Mouse (Mus musculus): ENCODE data around the gene Vat1. TPM values are rescaled to one million over a fixed set of nuclear protein-coding genes. Genes with fewer than 3 reads are reported as not detected.
"Not testable (repeated sequence)": the region's sequence is repeated elsewhere in the genome, so short reads cannot be mapped to it uniquely, and the experiment has no call there.

The Vat1 gene
- 10 to 100 TPM; 53.0 to 64.9 TPM for total RNA-seq (2021)
- long read RNA-seq, experiment 1, partial matches to known transcripts: 0 of 1 reads
- long read RNA-seq, experiment 1, other reads (novel, unspliced or antisense): 0 of 1 reads
- long read RNA-seq, experiment 2, partial matches to known transcripts: 1 of 8 reads
- long read RNA-seq, experiment 2, other reads (novel, unspliced or antisense): 5 of 8 reads

DNA sequence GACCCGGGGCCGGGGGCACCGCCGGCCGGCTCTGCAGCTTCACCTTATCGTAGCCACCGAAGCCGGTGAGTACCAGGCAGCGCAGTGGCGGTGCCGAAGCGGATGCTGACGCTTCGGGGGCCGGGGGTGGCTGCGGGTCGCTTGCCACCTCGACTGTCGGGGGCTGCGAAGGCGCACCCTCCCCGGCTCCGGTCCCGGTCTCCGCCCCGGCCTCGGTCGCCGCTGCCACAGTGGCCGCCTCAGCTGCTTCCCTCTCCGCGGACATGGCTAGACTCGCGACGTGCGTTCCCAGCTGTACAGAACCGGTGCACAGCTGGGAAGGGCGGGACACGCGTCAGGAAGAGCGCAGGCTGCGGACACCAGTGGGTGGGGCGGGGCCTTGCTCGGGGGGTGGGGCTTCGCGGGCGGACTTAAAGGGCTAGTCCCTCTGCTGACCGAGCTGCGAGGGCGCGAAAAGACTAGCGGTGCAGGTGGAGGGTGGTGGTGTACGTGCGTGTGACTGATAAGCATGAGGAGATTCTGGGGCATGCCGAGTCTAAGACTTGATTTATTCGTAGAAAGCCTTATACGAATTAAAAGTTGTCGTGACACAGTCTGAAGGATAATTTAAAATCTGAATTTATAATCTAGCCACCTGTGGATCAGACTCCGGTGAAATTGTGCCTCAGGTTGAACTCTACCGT, at the start of gene Vat1:
TSS of gene Vat1 (minus strand) at position 362 of the 683 bp plus-strand sequence.
- DNase-seq (ENCODE audit: low spot score in 2 of 2): peak; percentile 34 to 57

DNA sequence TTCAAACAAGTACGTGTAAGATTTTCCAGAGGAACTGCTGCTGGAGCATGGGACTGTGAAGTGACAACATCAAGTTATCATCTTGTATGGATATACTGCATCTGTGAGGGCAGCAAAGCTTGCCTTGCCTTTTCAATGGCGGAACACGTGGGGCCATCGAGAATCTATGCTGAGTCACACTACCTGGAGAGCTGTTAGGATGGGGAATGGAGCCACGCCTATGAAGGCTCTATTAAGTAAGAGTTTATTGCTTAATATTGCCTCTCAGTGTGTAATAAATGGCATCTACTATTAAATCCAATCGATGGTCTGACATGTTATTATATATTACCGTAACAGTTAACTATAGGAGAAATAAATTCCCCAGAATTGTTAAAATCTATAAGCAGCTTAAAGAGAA, 41.1 kb upstream of the Vat1 start:
- DNase-seq (ENCODE audit: low spot score in 2 of 2): no peak

DNA sequence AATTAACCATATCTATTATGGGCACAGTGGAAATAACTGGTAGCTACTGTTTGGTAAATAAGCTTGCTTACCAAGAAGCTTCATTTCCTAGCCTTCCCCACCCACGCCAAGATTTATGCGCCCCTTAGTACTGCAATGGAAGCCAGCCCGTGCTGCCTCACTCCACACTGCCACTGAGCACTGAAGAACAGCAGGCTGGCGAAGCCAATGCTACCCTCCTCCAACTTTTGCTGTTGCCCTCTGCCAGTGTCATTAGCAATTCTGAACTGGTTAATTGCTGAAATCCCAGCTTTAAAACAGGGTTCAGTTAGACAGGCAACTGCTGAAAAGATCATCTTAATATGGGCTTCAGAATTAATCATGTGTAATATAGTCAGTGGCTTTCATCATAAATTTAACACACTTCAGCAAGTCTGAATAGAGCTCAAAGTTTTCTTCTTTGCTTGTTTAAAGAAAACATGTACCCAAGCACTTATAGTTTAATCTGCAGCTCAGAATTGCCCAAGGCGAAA, 40.3 kb upstream of the Vat1 start:
- DNase-seq (ENCODE audit: low spot score in 2 of 2): peak in 1 of 2 experiments; percentile 71

DNA sequence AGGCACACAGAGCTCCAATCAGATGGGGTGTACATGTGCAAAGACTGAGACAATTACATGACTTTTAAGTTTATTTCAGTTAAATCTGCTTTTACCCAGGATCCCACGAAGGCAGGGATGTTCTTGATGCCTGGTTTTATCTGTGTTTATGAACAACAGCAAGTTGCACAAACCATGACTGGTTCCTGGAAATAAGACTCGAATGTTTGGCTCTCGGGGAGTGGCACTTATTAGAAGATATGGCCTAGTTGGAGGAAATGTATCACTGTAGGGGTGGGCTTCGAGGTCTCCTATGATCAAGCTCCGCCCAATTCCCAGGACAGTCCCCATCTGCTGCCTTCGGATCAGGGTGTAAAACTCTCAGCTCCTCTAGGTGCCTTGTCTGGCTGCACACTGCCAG, 20.1 kb upstream of the Vat1 start:
- no peak for DNase-seq (ENCODE audit: low spot score in 2 of 2)

DNA sequence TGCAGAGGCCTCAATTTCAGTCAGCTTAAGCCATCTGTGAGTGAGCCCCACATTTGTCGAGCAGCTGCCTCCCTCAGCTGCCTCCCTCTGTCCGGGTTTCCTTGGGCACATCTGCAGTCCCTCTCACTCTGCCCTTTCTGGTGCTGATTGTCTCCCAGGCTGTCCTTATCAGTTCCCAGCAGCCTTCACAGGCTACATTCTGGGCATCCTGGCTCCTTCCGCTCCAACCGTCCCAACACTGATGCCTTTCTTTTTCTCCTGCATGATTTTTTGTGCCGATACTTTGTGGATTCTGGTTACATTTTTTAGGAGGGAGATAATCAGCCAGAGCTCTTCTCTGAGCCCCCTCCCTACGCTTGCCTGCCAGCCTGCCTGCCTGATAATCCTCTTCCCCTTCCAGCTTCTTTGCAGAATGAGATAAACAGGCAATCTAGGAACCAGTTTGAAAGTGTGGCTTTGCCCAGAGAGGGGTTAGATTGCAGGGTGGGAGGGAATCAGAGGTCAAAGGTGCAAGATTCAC, 19.5 kb upstream of the Vat1 start:
- no peak for DNase-seq (ENCODE audit: low spot score in 2 of 2)

DNA sequence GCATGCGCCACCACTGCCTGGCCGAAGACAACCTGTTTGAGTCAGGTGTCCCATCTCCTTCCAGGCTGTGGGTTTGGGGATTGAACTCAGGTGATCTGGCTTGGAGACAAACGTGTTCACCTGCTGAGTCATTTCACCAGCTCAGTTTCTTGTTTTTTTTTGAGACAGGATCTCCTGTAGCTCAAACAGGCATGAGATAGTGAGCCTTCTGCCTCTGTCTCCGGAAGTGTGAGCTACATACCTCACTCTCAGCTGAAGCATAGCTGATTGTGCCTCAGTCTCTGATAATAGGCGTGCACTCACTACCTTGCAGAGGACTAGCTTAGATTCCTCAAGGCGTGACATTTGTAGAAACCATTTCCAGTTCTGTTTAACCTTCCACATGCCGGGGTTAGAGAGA, 18.8 kb upstream of the Vat1 start:
- no peak for DNase-seq (ENCODE audit: low spot score in 2 of 2)

DNA sequence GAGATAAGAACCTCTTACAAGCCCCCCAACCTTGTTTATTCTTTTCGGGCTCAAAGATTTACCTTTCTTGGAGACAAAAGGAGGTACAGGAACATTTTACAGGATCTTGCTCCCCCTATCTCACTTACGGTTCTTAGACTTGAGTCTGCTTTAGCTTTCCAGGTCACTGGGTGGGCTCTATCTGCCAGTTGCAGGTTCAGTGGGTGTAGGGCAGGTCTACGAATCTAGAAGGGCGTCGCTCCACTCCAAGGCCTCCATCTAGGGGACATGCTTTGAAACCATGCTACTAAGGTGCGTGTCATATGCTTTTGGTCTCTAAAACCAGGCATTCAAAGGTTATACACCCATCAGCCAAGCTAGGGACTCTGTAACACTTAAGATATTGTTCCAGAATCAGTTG, 18.2 kb upstream of the Vat1 start:
- DNase-seq (ENCODE audit: low spot score in 2 of 2): no peak

DNA sequence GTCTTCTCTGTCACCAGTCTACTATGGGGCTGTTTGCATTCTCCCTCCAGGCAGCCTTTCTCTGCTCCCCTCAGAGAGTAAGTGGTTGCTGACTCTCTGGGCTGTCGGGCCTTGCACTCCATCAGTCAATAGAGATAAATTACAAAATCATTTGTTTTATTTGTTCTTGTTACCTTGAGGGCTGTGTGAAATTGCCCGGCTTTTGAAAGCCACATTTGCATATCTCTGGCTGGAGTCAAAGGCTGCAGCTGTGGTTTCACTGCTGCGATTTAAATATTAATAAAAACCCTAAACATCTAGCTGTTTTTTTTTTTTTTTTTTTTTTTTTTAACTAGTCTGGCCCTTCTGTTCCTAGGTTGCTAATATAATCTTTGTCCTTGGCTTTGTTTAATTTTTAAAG, 17.8 kb upstream of the Vat1 start:
- DNase-seq (ENCODE audit: low spot score in 2 of 2): no peak

DNA sequence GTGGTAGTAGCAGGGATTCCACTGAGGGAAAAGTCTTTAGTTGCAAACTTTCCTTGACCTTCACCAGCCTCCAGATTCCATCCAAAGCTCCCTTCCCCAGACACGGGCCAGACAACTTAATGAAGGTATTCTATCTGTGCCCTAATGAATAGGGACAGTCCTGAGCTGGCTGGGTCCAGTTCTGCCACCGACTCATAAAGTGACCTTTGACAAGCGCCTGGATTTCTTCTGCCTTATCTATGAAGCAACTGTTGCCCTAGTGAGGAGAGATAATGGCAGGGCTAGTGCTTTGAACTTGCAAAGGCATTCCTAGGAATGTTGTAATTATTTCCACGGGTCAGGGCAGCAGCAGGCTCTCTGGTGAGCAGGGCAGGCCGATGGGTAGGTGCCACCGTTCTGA, 14.9 kb upstream of the Vat1 start:
- DNase-seq (ENCODE audit: low spot score in 2 of 2): no peak

DNA sequence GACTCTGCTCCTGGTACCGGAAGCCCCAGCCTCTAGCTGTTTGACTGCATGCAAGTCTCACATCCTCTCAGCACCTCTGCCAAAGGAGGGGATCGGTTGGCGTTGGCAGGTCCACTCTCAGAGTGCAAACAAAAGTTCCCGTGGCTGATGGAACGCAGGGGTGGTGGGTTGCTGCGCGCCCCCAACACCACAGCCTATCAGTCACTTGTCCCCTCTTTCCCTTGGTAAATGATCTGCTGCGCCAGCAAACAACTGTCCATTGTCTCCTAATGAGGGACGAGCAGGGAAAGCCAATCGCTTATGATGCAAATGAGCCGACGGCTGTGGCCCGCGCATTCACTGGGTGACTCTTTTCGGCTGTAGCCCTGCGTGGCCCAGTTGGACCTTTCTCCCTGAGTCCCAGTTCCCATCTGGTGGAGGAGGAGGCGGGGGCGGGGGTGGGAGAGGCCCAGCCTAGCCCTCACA, 13.2 kb upstream of the Vat1 start:
- DNase-seq (ENCODE audit: low spot score in 2 of 2): peak in 1 of 2 experiments; percentile 60

DNA sequence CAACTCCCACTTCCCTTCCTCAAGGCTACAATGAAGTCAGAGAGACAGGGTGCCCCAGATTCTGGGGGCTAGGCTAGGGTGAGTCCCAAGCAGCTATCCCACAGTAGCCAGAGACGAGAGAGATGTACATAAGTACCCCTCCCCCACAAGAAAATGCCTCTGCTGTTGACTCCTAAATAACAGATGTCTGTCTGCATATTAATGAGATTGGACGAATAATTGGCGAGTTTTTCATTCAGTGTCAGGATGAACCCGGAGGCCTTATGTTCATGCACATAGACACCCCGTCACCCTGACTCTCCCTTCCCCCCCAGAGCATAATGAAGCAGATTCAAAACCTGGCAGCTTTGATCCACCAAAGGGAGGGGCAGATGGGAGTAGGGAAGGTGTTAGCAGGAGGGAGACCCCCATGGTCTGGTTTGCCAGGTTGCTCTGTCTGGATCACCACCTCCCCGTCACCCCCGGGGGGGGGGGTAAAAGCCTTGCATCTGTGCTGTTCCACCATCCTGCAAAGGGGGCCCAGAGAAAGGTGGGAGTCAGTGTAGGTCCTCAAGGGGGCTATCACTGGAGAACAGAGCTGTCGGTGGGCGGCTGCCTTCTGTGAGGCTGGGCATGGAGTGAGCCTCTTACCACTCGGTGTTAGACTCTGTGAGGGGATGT, 11.7 kb upstream of the Vat1 start:
- DNase-seq (ENCODE audit: low spot score in 2 of 2): peak; percentile 37 to 86

DNA sequence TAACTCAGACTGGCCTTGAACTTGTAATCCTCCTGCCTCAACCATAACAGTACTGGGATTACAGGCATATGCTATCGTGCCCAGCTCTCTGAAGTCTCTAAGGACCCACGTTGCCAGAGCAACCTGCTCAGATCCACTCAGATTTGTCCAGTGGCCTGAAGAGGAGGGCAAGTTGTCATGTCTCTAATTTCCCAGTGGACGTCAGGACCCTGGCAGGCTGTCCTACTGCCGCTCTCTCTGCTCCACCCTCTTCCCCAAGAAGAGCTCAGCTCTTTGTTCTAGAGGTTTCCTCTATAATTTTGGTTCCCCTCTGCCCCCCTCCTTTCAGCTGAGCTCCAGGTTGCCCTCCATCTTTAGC, 11.1 kb upstream of the Vat1 start:
- DNase-seq (ENCODE audit: low spot score in 2 of 2): no peak

DNA sequence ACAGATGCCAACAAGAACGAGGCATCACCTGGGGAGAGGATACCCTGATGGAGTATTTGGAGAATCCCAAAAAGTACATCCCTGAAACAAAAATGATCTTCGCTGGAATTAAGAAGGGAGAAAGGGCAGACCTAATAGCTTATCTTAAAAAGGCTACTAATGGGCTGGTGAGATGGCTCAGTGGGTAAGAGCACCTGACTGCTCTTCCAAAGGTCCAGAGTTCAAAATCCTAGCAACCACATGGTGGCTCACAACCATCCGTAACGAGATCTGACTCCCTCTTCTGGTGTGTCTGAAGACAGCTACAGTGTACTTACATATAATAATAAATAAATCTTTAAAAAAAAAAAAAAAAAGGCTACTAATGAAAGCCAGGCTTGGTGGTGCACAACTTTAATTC, 10.3 kb upstream of the Vat1 start:
- not testable (repeated sequence) for DNase-seq (ENCODE audit: low spot score in 2 of 2)

DNA sequence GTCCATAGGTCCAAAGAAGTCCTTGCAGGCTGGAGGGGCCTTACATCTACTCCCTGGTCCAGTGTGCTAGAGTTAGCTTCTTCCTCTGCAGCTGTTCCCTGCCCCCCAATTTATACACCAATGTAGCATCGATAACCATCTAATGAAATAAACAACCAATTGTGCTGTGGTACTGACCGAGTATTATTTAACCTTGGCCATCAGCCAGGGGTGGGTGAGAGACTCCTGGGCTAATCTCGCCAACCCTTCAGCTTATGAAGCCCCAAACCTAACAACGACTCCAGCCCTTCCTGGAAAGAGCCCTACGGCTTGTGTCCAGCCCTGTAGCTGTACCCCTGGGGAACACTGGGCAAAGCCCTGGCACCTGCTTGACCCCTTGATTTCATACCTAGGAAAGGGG, 8.3 kb upstream of the Vat1 start:
- no peak for DNase-seq (ENCODE audit: low spot score in 2 of 2)

DNA sequence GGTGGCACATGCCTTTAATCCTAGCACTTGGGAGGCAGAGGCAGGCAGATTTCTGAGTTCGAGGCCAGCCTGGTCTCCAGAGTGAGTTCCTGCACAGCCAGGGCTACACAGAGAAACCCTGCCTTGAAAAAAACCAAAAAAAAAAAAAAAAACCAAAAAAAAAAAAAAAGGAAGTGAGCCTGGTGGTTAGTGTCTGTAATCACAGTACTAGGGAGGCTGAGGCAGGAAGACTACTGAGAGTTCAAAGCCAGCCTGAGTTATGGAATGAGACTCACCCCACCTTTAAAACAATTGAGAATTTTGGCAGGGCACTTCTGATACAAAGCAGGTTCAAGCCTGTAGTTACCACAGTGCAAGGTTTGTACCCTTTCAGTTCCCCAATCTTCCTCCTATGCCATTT, 7.7 kb upstream of the Vat1 start:
- DNase-seq (ENCODE audit: low spot score in 2 of 2): not testable (repeated sequence)

DNA sequence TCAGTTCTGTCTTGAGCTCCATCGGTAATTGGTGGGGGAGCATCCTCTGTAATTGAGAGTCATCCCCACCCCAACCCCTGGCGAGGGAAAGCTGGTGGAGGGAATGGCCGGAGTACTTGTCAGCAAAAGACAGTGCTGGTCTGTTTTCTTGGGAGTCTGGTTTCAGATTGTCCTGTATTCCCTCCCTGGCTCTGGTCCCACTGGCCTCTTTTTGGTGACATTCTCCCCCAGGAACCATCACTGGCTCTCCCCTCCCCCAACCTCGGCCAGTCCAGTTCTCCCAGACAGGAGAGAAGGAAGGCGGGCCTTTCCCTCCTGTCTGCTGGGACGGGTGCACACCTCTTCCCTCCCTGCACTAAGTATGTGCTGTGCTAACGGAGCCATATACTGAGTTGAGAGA, 6.3 kb upstream of the Vat1 start:
- peak in 1 of 2 experiments; percentile 75 for DNase-seq (ENCODE audit: low spot score in 2 of 2)

DNA sequence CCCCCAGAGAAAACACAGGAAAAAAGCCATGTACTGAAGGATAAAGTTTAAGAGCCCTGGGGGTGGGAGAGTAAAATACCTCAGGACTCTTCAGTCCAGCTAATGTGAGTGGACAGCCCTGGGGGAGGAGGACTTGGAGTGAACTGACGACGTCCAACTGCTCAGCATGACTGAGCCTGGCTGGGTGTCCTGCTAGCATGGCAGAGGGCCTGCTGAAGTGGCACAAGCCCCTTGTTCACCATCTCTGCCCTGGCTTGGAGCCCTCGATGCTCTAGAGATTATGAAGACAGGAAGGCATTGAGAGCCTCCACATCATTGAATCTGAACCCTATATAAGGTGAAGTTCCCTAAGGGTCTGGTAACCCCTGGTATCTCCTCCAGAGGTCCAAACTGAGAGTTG, 5.9 kb upstream of the Vat1 start:
- peak in 1 of 2 experiments; percentile 49 for DNase-seq (ENCODE audit: low spot score in 2 of 2)

DNA sequence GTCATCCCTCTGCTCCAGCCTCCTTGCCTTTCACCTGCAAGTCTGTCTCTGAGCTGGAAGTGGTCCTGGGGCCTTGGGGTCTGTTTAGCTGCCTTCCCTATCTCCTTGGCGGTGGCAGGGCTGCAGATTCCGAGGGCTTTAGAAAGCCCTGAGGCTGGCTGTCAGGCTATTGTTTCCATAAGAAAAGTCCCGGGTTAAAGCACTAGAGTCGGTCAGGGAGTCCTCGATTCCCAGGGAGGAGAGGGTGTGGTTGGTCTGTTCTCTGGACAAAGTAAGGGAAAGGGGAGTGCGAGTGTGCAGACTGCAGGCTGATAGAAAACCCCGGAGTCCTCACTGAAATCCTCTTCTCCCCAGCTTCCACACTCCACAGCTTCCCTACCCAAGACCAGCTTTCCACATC, 4.2 kb upstream of the Vat1 start:
- no peak for DNase-seq (ENCODE audit: low spot score in 2 of 2)

DNA sequence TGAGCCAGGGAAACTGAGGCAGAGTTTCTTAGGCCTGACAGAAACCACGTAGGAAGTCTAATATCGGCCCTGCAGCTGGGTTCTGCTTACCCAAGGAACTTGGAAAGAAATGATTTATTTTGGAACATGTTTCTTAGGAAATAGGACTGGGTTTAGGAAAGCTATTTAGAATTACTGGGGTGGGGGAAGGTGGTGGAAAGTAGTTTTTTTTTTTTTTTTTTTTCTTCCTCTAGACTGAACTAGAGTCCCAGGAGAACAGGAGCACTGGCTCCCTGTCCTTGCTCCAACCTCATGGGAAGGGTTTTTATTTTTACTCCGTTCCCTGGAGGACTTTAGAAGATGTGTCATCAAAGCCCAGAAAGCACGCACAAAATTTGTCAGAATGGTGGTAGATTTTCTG, 3.1 kb upstream of the Vat1 start:
- no peak for DNase-seq (ENCODE audit: low spot score in 2 of 2)

DNA sequence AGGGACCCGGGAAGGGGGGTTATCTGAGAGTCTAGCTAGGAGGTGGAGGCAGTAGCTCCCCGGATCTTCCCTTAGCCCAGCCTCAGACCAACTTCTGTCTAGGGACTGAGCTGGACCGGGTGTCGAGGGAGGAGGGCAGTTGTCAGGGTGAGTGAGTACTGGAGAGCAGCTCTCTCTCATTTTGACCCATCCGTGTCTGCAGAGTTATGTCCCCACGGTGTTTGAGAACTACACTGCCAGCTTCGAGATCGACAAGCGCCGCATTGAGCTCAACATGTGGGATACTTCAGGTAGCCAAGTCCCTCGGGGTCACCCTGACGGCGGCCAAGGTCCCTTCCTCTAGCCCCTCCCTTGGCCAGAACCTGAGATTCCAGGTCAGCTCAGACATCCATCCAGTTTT, 2.7 kb upstream of the Vat1 start:
- DNase-seq (ENCODE audit: low spot score in 2 of 2): no peak

DNA sequence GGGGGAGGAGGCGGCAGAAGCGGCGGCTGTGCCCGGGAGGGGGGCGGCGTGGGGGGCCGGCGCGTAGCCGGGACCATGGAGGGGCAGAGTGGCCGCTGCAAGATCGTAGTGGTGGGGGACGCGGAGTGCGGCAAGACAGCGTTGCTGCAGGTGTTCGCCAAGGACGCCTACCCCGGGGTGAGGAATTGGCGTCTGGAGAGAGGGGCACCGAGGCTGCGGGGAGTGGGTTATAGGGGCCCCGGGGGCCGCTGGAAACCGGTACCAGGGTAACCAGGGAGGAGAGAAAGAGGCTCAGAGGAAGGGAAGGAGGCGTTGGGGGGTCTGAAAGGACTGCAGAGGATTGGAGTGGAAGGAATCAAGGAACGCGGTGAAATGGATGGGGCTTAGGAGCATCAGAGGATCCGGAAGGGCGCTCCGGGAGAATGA, 2.2 kb upstream of the Vat1 start:
- no peak for DNase-seq (ENCODE audit: low spot score in 2 of 2)

All from layer of hippocampus, postnatal 14 days (tissue).